Comparison of ENCODE assay signal across 8 mouse cellular contexts in genomic region chr13:100786414-100786867, GRCm38 (mm10). TPM values are rescaled to one million over a fixed set of nuclear protein-coding genes. Genes with fewer than 3 reads are reported as not detected.
DNase-seq lines count a peak whose midpoint lies in the region; ATAC-seq lines count a peak whose summit lies in the region.

TSS of gene Ccnb1 (minus strand) at chr13:100786570.

- no peaks in the 10 kb centered on the region for H3K27me3 ChIP-seq in heart, embryonic 14.5 days (ENCODE audit: control insufficient read depth, insufficient read depth, low read length)
- no peaks in the 10 kb centered on the region for H3K27me3 ChIP-seq in liver, embryonic 13.5 days
- H3K27me3 ChIP-seq in stomach, embryonic 16.5 days (ENCODE audit: control insufficient read depth, insufficient read depth, low read length), result no peaks in the 10 kb centered on the region

- ATAC-seq in erythroid progenitor cell, adult 5-6 weeks (replicated peaks; ENCODE audit: low FRiP score, poor library complexity, severe bottlenecking), result peak; percentile 92
- ATAC-seq in heart, embryonic 14.5 days (ENCODE audit: insufficient number of reproducible peaks, insufficient read depth, low FRiP score, low read depth), result peak; percentile 94
- ATAC-seq in liver, embryonic 13.5 days (ENCODE audit: low read depth), result peak; percentile 98
- ATAC-seq in stomach, embryonic 16.5 days (ENCODE audit: insufficient read depth, low FRiP score), result peak; percentile 98

- peaks cover 36% of the 10 kb centered on the region for H3K36me3 ChIP-seq in heart, embryonic 14.5 days (ENCODE audit: control insufficient read depth, insufficient read depth, low read length)
- H3K36me3 ChIP-seq in liver, embryonic 13.5 days, result peaks cover 41% of the 10 kb centered on the region
- H3K36me3 ChIP-seq in stomach, embryonic 16.5 days (ENCODE audit: control insufficient read depth, insufficient read depth, low read length), result 0 out of 2 replicates have a peak, but pooled peaks cover 7% of the 10 kb centered on the region

- peaks cover 5 to 31% of the 10 kb centered on the region in 2 experiments for H3K4me1 ChIP-seq in heart, embryonic 14.5 days (ENCODE audit: control insufficient read depth in 2 of 2, insufficient read depth in 2 of 2, low read length in 2 of 2)
- peaks cover 48% of the 10 kb centered on the region for H3K4me1 ChIP-seq in liver, embryonic 13.5 days (replicated peaks)
- peaks cover 15% of the 10 kb centered on the region for H3K4me1 ChIP-seq in stomach, embryonic 16.5 days (ENCODE audit: control insufficient read depth, insufficient read depth, low read length)

- peak within 1 kb of the TSS; percentile 81 to 94 for H3K4me3 ChIP-seq in heart, embryonic 14.5 days (ENCODE audit: control insufficient read depth in 1 of 2, insufficient read depth in 1 of 2, low read depth in 1 of 2, low read length in 2 of 2)
- H3K4me3 ChIP-seq in liver, embryonic 13.5 days (replicated peaks), result peak within 1 kb of the TSS; percentile 95
- peak within 1 kb of the TSS; percentile 90 for H3K4me3 ChIP-seq in stomach, embryonic 16.5 days (replicated peaks; ENCODE audit: low read length)

- peak within 1 kb of the TSS; percentile 93 for H3K4me2 ChIP-seq in heart, embryonic 14.5 days (ENCODE audit: low read length)
- H3K4me2 ChIP-seq in liver, embryonic 13.5 days, result peak within 1 kb of the TSS; percentile 79
- peak within 1 kb of the TSS; percentile 75 for H3K4me2 ChIP-seq in stomach, embryonic 16.5 days (ENCODE audit: low read depth, low read length)

- H3K27ac ChIP-seq in heart, embryonic 14.5 days (replicated peaks in 1 of 2; ENCODE audit: control insufficient read depth in 1 of 2, insufficient read depth in 1 of 2, low read depth in 2 of 2, low read length in 2 of 2), result peak within 1 kb of the TSS; percentile 48 to 65
- peak within 1 kb of the TSS; percentile 97 for H3K27ac ChIP-seq in liver, embryonic 13.5 days
- peak within 1 kb of the TSS; percentile 76 for H3K27ac ChIP-seq in stomach, embryonic 16.5 days (ENCODE audit: low read length)

- peak; percentile 94 for DNase-seq in CD4-positive helper T cell, adult 2 months (ENCODE audit: low read depth, low spot score)
- DNase-seq in brain, embryonic 18.5 days (ENCODE audit: low read depth, low spot score), result peak; percentile 86
- peak; percentile 95 for DNase-seq in kidney, postnatal 14 days
- DNase-seq in liver, embryonic 13.5 days, result peak; percentile 92
- DNase-seq in neural tube, embryonic 10.5 days (ENCODE audit: extremely low spot score, low spot score), result peak; percentile 96

- H3K9me3 ChIP-seq in heart, embryonic 14.5 days (ENCODE audit: control insufficient read depth, low read length), result no peaks in the 10 kb centered on the region
- H3K9me3 ChIP-seq in liver, embryonic 13.5 days (replicated peaks), result no peaks in the 10 kb centered on the region
- H3K9me3 ChIP-seq in stomach, embryonic 16.5 days (replicated peaks; ENCODE audit: control insufficient read depth, low read length), result no peaks in the 10 kb centered on the region

- peak within 1 kb of the TSS; percentile 91 for H3K9ac ChIP-seq in heart, embryonic 14.5 days (ENCODE audit: low read length)
- H3K9ac ChIP-seq in liver, embryonic 13.5 days, result peak within 1 kb of the TSS; percentile 98
- H3K9ac ChIP-seq in stomach, embryonic 16.5 days (ENCODE audit: low read length), result peak within 1 kb of the TSS; percentile 85

- under 1% methylated on average over 34 of the region's 35 CpGs for WGBS in heart, embryonic 14.5 days
- 0% methylated on average over 35 of the region's 35 CpGs for WGBS in liver, embryonic 13.5 days (ENCODE audit: insufficient replicate concordance)
- WGBS in stomach, embryonic 16.5 days, result under 1% methylated on average over 35 of the region's 35 CpGs

RNA-seq across cellular contexts. Expression of gene Ccnb1, which starts in this region (rescaled TPM):
- 339 and 351 TPM in 2 replicates for total RNA-seq in erythroid progenitor cell, adult 5-6 weeks (2015; ENCODE audit: low replicate concordance)
- total RNA-seq in erythroid progenitor cell, adult 5-6 weeks (2017; ENCODE audit: low replicate concordance), result 507 and 678 TPM in 2 replicates
- 188 and 214 TPM in 2 replicates for polyA plus RNA-seq in heart, embryonic 14.5 days (2014; fragmentation: Nextera tagmentation; extraction: Ambion mirVana)
- polyA plus RNA-seq in liver, embryonic 13.5 days (2015; fragmentation: Nextera tagmentation; extraction: Ambion mirVana), result 277 and 297 TPM in 2 replicates
- 173 and 187 TPM in 2 replicates for polyA plus RNA-seq in stomach, embryonic 16.5 days (2015; fragmentation: Nextera tagmentation; extraction: Ambion mirVana)

Comparison
In these comparisons a context has a peak if more than half of its experiments do, and no peak if none do; other contexts are left out.
1. Peak in every context shown above with its lines: DNase-seq, ATAC-seq, H3K4me3 ChIP-seq and H3K27ac ChIP-seq.